Mouse (Mus musculus): ENCODE data around the gene Katnal1. TPM values are rescaled to one million over a fixed set of nuclear protein-coding genes. Genes with fewer than 3 reads are reported as not detected.

Gene Katnal1
- polyA plus RNA-seq, 1 experiment from 2014 or later, result 6.6 TPM

GRCm38 (mm10) chr5:148965089-148965591 is 36.0 kb upstream of the Katnal1 start:
- no peaks in the 10 kb centered on the region for H3K27me3 ChIP-seq (ENCODE audit: insufficient read depth, low read length)
- H3K36me3 ChIP-seq (ENCODE audit: insufficient read depth, low read length), result no peaks in the 10 kb centered on the region
- H3K9ac ChIP-seq (ENCODE audit: low read depth, low read length), result no peak overlapping the region
- no peaks in the 10 kb centered on the region for H3K9me3 ChIP-seq (replicated peaks; ENCODE audit: low read length)
- 41% methylated on average over 15 of the region's 15 CpGs for WGBS
- no peak for TF ChIP-seq CTCF (IDR thresholded peaks at IDR 0.05; ENCODE audit: low read depth)
- H3K27ac ChIP-seq, result 0 out of 2 replicates have a peak overlapping the region, but pooled peaks have one; percentile 67
- DNase-seq (ENCODE audit: low spot score) (no peak), ATAC-seq (replicated peaks; ENCODE audit: low FRiP score, low read depth) (no peak)
- H3K4me2 ChIP-seq (ENCODE audit: low read length), result no peak overlapping the region
- no peak overlapping the region for H3K4me3 ChIP-seq (replicated peaks; ENCODE audit: low read depth, low read length)
- H3K4me1 ChIP-seq (replicated peaks; ENCODE audit: insufficient read depth, low read length), result peaks cover 22% of the 10 kb centered on the region

- no peak for ATAC-seq (replicated peaks; ENCODE audit: low FRiP score, low read depth)
- DNase-seq (ENCODE audit: low spot score), result no peak
- H3K27ac ChIP-seq, result no peak overlapping the region
- H3K36me3 ChIP-seq (ENCODE audit: insufficient read depth, low read length), result no peaks in the 10 kb centered on the region
- no peak for TF ChIP-seq CTCF (IDR thresholded peaks at IDR 0.05; ENCODE audit: low read depth)
- H3K4me2 ChIP-seq (ENCODE audit: low read length), result no peak overlapping the region
- H3K27me3 ChIP-seq (ENCODE audit: insufficient read depth, low read length), result no peaks in the 10 kb centered on the region
- H3K4me3 ChIP-seq (replicated peaks; ENCODE audit: low read depth, low read length), result no peak overlapping the region
- H3K4me1 ChIP-seq (replicated peaks; ENCODE audit: insufficient read depth, low read length), result peaks cover 25% of the 10 kb centered on the region
- no peaks in the 10 kb centered on the region for H3K9me3 ChIP-seq (replicated peaks; ENCODE audit: low read length)
- H3K9ac ChIP-seq (ENCODE audit: low read depth, low read length), result no peak overlapping the region
- 67% methylated on average over 1 of the region's 1 CpGs for WGBS
These were observed 35.1 kb upstream of the Katnal1 start for GRCm38 (mm10) chr5:148964251-148964650.

- DNase-seq (ENCODE audit: low spot score) (no peak), ATAC-seq (replicated peaks; ENCODE audit: low FRiP score, low read depth) (peak; percentile 24; the same call in 1 of the 2 replicates)
- Histone ChIP-seq H3K4me1 (replicated peaks; ENCODE audit: insufficient read depth, low read length) (peaks cover 15% of the 10 kb centered on the region; the same call in 1 of the 2 replicates), H3K27me3 (ENCODE audit: insufficient read depth, low read length) (no peaks in the 10 kb centered on the region), H3K4me2 (ENCODE audit: low read length) (peak overlapping the region; percentile 75), H3K36me3 (ENCODE audit: insufficient read depth, low read length) (no peaks in the 10 kb centered on the region), H3K4me3 (replicated peaks; ENCODE audit: low read depth, low read length) (peak overlapping the region; percentile 30; the same call in 1 of the 2 replicates), H3K9ac (ENCODE audit: low read depth, low read length) (peak overlapping the region; percentile 46; the same call in 1 of the 2 replicates), H3K9me3 (replicated peaks; ENCODE audit: low read length) (no peaks in the 10 kb centered on the region), H3K27ac (peak overlapping the region; percentile 92)
- no peak for TF ChIP-seq CTCF (IDR thresholded peaks at IDR 0.05; ENCODE audit: low read depth)
- 68% methylated on average over 10 of the region's 10 CpGs for WGBS
These were observed 31.1 kb upstream of the Katnal1 start for GRCm38 (mm10) chr5:148960211-148960610.

- Histone ChIP-seq H3K9me3 (replicated peaks; ENCODE audit: low read length) (no peaks in the 10 kb centered on the region), H3K36me3 (ENCODE audit: insufficient read depth, low read length) (no peaks in the 10 kb centered on the region), H3K9ac (ENCODE audit: low read depth, low read length) (peak overlapping the region; percentile 46), H3K27ac (peak overlapping the region; percentile 92), H3K4me1 (replicated peaks; ENCODE audit: insufficient read depth, low read length) (peaks cover 15% of the 10 kb centered on the region; the same call in 1 of the 2 replicates), H3K4me3 (replicated peaks; ENCODE audit: low read depth, low read length) (peak overlapping the region; percentile 30), H3K27me3 (ENCODE audit: insufficient read depth, low read length) (no peaks in the 10 kb centered on the region), H3K4me2 (ENCODE audit: low read length) (peak overlapping the region; percentile 75)
- TF ChIP-seq CTCF (IDR thresholded peaks at IDR 0.05; ENCODE audit: low read depth), result peak; percentile 19; the same call in 1 of the 2 replicates
- WGBS, result 1% methylated on average over 39 of the region's 39 CpGs
- ATAC-seq (replicated peaks; ENCODE audit: low FRiP score, low read depth) (peak; percentile 96), DNase-seq (ENCODE audit: low spot score) (peak; percentile 90)
These were observed 30.2 kb upstream of the Katnal1 start for GRCm38 (mm10) chr5:148959068-148959990.

- H3K4me2 ChIP-seq (ENCODE audit: low read length), result peak overlapping the region; percentile 75; the same call in 1 of the 2 replicates
- peak; percentile 73 for TF ChIP-seq CTCF (IDR thresholded peaks at IDR 0.05; ENCODE audit: low read depth)
- H3K27me3 ChIP-seq (ENCODE audit: insufficient read depth, low read length), result no peaks in the 10 kb centered on the region
- no peaks in the 10 kb centered on the region for H3K36me3 ChIP-seq (ENCODE audit: insufficient read depth, low read length)
- no peak overlapping the region for H3K9ac ChIP-seq (ENCODE audit: low read depth, low read length)
- 49% methylated on average over 9 of the region's 9 CpGs for WGBS
- ATAC-seq (replicated peaks; ENCODE audit: low FRiP score, low read depth) (no peak), DNase-seq (ENCODE audit: low spot score) (no peak)
- H3K4me1 ChIP-seq (replicated peaks; ENCODE audit: insufficient read depth, low read length), result peaks cover 15% of the 10 kb centered on the region; the same call in 1 of the 2 replicates
- H3K27ac ChIP-seq, result no peak overlapping the region
- no peak overlapping the region for H3K4me3 ChIP-seq (replicated peaks; ENCODE audit: low read depth, low read length)
- H3K9me3 ChIP-seq (replicated peaks; ENCODE audit: low read length), result no peaks in the 10 kb centered on the region
These were observed 29.2 kb upstream of the Katnal1 start for GRCm38 (mm10) chr5:148958355-148958754.

GRCm38 (mm10) chr5:148956898-148957535 is 27.9 kb upstream of the Katnal1 start:
- Histone ChIP-seq H3K36me3 (ENCODE audit: insufficient read depth, low read length) (no peaks in the 10 kb centered on the region), H3K4me1 (replicated peaks; ENCODE audit: insufficient read depth, low read length) (peaks cover 15% of the 10 kb centered on the region; the same call in 1 of the 2 replicates), H3K9ac (ENCODE audit: low read depth, low read length) (no peak overlapping the region), H3K27ac (no peak overlapping the region), H3K4me2 (ENCODE audit: low read length) (no peak overlapping the region), H3K9me3 (replicated peaks; ENCODE audit: low read length) (no peaks in the 10 kb centered on the region), H3K4me3 (replicated peaks; ENCODE audit: low read depth, low read length) (no peak overlapping the region), H3K27me3 (ENCODE audit: insufficient read depth, low read length) (no peaks in the 10 kb centered on the region)
- TF ChIP-seq CTCF (IDR thresholded peaks at IDR 0.05; ENCODE audit: low read depth), result no peak
- 40% methylated on average over 9 of the region's 9 CpGs for WGBS
- DNase-seq (ENCODE audit: low spot score) (no peak), ATAC-seq (replicated peaks; ENCODE audit: low FRiP score, low read depth) (no peak)

Data from kidney, postnatal 0 days (tissue).